Mouse (Mus musculus) layer of hippocampus, postnatal 36 days (tissue): ENCODE data around the gene Gm8926. TPM values are rescaled to one million over a fixed set of nuclear protein-coding genes. Genes with fewer than 3 reads are reported as not detected.
"Not testable (repeated sequence)": the region's sequence is repeated elsewhere in the genome, so short reads cannot be mapped to it uniquely, and the experiment has no call there.

Source experiments
- DNase-seq, 2 experiments: peaks; one replicate each; pipeline ENCODE4 v3.0.0; 2022
- total RNA-seq, 2 experiments: library from RNA; stranded (reverse); gene quantifications; 2 replicates each; pipeline ENCODE4 v1.2.3; 2021

The Gm8926 gene
- total RNA-seq: not detected

GRCm38 (mm10) chr5:11770248-11770647 lies at the start of gene Gm8926:
Gene Gm8926 (plus strand): TSS chr5:11770548.
- not testable (repeated sequence) for DNase-seq

Other genes starting within 250 kb of the Gm8926 start
- not detected for gene Gm6460, start 175.6 kb upstream of the Gm8926 start, total RNA-seq
- not detected for gene Gm8922, start 88.6 kb upstream of the Gm8926 start, total RNA-seq
- not detected for gene Gm6465, start 75.0 kb downstream of the Gm8926 start, total RNA-seq
- not detected for gene 4933402N22Rik, start 147.5 kb downstream of the Gm8926 start, total RNA-seq